Mouse (Mus musculus) thymus, postnatal 10 days (tissue): ENCODE measurements around the gene Atp12a.

Experiments
- DNase-seq, 2 experiments: peaks; one replicate each; pipeline ENCODE4 v3.0.0; 2021; ENCODE audit warnings: low spot score in 2 of 2

The Atp12a gene

GRCm38 (mm10) chr14:56364711-56365237, at the start of gene Atp12a:
Atp12a (plus strand) TSS chr14:56365068.
- no peak for DNase-seq

DNA sequence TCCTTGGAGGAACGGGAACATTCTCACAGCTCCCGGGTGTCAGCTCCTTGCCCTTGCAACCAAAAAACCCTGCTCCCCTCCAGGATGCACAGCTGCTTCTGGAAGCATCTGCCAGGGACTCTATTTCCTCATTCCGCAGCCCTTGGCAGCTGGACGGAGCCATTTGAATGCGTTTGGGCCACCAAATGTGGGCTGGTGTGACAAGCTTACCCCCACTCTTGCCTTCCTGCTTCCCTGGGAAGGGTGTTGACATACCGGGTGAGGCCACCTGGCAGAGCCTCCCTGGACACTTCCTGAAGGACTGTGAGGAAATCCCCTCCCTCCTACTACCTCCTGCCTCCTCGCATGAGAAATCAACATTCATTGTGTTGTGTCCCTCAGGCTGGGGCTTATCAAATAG, 49.3 kb upstream of the Atp12a start:
- no peak for DNase-seq

- DNase-seq = no peak
These were observed 48.5 kb upstream of the Atp12a start for GRCm38 (mm10) chr14:56316333-56316732.

DNA sequence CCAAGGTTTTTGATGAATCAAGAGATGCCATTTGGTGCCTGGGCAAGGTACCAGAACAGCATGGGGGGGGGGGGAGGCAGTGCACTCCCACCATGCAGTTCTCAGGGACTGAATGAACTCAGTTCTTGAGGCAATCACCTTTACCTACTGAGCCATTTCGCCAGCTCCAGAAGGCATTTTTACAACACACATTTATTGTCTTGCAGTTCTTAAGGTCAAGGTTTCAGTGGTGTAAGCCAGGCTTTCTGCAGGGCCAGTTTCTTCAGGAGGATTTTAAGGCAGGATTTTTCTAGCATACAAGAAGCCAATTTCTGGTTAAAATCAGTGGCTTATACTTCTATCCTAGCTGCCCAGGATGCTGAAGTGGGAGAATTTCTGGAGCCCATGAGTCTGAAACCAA, 41.9 kb upstream of the Atp12a start:
- no peak for DNase-seq

DNA sequence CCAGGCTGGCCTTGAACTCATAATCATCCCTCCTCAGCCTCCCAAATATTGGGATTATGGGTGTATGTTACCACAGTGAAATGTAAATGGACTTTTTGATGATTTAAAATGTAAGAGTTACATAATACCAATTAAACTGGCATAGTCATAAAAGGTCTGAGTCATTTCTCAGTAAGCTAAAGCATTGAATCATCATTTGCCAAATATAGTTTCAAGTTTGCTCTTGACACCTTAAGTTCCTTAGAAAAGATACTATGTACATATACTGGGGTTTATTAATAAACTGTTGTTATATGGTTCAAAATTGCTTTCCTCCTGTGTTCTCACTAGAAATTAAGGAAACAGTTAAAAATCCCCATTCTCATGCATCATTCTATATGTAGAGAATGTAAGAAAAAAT, 39.8 kb upstream of the Atp12a start:
- no peak for DNase-seq

DNA sequence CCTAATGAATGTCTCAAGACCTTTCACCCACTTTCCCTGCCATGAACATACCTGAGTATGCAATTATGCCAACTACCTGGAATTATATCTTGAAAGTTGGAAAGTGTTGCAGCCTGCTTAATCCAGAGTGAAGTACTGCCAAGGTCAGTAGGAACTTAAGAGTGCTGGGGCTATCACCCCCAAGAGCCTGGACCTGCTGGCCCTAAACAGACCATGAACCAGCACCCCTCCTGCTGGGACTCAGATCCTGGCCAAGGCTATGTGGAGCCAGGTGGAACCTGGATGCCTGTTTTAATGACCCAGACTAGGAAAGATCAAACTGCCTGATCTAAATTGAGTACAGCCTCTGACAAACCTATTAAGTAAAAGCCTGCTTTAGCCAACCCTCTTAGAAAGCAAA, 31.2 kb upstream of the Atp12a start:
- DNase-seq = no peak

GRCm38 (mm10) chr14:56334437-56334836, 30.4 kb upstream of the Atp12a start:
- no peak for DNase-seq

DNA sequence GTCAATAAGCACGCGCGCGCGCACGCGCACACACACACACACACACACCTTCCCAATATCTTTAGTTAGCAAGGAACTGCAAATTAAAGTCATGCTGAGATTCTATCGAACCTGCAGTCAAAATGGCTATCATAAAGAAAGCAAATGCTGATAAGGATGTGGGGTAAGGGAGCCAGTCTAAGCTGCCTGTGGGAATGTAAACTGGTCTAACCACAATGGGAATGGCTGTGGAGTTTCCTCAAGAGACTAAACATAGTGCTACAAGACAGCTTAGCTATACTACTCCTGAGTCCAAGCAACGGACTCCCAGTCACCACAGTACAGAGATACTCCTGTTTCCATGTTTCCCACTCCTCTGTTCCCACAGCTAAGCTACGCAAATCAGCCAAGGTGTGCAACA, 28.8 kb upstream of the Atp12a start:
- DNase-seq = no peak

DNA sequence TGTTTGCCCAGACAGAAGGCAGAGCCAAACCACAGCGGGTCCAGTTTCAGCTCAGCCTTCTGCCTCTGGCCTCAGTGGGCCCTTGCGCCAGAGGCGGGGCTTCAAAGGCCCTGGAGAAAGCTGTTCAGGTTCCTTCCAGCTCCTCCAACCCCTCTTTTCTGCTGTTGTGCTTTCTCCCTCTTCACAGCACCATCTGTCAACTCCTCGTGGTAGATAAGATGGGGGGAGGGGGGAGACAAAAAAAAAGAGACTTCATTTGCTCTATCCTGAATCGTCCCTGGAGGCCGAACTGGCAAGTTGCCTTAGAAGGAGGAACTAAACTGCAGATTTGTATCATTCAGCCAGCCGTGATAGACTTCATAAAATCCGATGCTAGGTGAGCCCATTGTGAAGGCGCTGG, 27.8 kb upstream of the Atp12a start:
- no peak for DNase-seq

GRCm38 (mm10) chr14:56337696-56338095, 27.2 kb upstream of the Atp12a start:
- no peak for DNase-seq

- no peak for DNase-seq
These were observed 25.9 kb upstream of the Atp12a start for GRCm38 (mm10) chr14:56338882-56339442.

GRCm38 (mm10) chr14:56348704-56349103, 16.2 kb upstream of the Atp12a start:
- no peak for DNase-seq

DNA sequence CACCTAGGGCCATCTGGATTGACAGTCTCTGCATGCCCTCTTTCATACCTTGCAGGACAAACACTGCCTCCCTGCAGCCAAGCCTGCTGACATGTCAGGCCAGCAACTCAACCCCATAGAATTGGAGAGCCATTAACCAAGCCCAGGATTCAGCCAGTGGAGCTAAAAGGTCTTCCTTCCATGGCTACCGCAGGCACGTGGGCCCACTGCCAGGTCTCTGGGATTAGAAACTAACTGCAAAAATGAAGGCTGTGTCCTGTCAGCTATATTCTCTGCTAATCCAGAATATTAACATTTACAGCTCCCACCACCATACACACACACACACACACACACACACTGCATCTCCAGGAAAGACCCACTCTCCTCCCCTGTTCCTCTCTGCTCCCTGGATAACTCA, 15.3 kb upstream of the Atp12a start:
- DNase-seq = no peak

GRCm38 (mm10) chr14:56351959-56352660, 12.8 kb upstream of the Atp12a start:
- peak in 1 of 2 experiments; percentile 28 for DNase-seq

GRCm38 (mm10) chr14:56354803-56355202, 10.1 kb upstream of the Atp12a start:
- no peak for DNase-seq

DNA sequence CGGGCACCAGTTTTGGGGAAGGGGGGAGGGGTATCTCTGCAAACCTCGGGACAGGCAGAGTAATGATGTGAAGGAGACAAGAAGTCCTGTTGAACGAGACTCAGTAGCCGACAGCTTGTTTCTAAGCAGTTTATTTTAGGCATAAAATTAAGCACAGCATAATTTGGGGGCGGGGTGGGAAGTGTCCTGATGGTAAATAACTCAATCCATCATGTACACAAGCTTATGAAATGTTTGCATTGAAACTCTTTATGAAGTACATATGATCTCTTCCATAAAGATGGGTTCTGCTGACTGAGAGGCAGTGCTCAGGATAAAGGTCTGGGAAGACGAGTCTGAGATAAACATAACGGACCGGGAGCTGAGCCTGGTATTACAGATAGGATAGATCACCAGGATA, 9.5 kb upstream of the Atp12a start:
- DNase-seq = no peak

GRCm38 (mm10) chr14:56356196-56356595, 8.7 kb upstream of the Atp12a start:
- DNase-seq = no peak

DNA sequence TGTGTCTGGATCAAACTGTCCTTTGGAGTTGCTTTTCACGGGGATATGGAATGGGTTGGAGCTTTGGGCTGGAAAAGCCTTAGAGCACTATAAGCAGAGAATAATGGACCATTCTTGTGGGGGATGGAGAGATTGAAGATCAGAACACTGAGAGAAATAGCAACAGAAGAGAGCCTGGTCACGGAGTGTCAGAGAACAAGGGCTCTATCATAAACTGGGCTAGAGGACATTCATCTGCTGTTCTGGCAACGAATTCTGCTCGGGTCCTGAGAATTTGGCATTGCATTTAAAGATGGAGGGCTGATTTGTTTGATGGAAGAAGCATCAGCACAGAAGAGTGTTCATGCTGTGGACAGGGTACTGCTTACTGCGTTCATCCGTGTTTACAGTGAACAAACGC, 6.4 kb upstream of the Atp12a start:
- no peak for DNase-seq

- DNase-seq = no peak
These were observed 5.7 kb upstream of the Atp12a start for GRCm38 (mm10) chr14:56359131-56359530.

DNA sequence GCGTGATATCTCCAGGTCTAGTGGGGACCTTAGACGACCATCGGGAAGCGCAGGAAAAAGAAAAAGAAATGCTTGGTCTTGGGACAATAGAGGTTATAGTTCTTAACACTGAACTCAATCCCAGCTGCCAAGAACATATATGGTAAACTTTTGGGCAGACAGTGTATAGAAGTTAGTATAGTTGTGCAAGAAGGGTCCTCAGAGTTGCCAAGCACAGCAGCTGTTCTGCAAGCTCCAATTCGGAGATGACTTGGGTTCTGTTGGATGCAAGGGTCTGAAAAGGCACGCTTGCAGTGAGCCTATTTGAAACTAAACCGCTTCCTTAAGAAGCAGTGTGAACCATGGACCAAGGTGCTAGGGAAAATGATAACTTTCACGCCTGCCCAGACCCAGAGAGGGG, 424 bp downstream of the Atp12a start:
- no peak for DNase-seq

DNA sequence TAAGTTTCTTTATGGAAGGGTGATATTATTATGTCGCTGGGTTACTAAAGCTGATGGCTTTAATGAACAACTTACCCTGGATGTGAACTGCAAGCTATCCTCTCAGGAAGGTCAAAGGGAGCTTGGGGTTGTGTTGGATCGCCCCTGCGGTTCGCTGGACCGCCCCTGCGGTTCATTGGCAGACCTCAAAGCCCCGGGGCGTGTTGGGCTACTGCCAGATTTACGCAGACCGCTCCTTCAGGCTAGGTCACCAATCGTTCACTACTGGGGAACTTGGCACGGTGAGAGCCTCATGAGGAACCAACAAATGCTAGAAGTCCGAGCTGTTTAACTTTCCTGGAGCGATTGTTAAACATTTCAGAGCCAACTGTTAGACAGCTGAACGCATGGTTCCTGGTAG, 1.8 kb downstream of the Atp12a start:
- DNase-seq = no peak

DNA sequence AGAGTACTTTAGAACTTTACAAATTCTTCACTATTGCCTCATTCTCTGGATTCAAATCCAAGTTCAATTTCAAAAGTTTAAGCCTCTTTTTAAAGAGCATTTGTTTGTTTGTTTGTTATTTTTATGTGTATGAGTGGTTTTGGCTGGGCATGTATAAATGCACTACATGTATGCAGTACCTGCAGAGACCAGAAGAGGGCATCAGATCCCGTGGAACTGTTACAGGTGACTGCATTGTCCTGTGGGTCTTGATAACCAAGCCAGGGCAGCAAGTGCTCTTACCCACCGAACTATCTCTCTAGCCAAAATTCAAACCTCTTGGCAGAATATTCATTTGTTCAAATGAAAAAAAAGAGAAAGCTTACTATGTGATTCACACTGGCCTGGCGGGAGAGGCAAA, 4.0 kb downstream of the Atp12a start:
- DNase-seq = peak in 1 of 2 experiments; percentile 49

DNA sequence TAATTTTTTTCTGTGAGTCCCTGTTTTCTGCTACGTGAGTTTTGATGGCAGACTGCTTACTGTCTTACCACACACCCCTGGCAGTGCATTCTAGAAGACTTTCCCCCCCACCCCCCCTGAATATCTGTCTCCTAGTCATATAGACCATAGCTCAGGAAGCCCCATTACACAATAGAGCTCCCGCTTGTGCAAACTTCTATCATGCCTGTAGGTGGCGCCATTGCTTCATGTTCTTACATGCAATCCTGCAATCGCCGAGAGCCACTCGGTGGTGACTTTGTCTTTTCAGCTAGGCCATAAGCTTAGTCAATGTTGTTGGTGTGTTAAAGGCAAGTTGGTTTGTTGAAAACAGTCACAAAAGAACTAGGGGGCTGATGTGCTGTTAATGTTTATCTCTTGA, 10.9 kb downstream of the Atp12a start:
- DNase-seq = peak; percentile 50 to 79

- DNase-seq = no peak
These were observed 12.9 kb downstream of the Atp12a start for GRCm38 (mm10) chr14:56377745-56378144.
